In the genomic region with DNA sequence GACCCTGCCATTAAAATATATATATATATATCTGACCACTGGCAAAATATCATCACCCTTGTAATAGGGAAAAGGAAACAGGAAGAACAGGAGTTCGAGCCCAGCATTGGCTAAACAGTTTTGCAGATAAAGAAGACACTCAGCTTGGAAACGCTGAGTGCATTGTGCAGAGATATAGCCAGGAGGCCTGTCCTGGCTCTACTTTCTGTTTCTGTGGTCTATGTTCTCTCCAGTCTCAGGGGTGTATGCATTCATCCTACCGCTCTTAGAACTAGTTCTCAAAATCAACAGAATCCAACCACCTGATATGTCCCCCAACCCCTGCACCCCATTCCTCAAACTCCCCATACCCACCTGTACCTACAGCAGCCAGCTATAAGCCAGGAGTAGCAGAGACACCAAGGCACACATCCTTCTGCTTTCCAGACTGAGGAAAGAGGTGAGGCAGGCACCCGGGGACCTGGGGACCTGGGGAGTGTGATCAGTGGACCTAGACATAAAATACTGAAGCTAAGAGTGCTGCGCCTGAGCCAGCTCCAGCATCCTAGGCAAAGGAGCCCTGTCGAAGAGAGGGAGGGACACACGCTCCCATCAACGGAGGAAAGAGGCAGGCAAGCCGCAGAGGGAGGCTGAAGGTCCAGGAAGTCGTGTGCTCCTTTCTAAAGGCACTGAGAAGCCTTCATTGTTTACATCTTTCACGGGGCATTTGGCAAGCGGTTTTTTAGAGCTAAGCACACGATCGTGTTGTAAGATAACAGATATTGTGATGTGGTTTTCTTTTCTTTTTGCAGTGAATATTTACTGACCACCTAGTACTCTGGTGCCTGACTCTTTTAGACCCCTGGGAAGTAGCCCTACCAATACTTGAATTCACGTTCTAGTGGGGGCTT, we compare ENCODE assay signal across 13 mouse cellular contexts. TPM values are rescaled to one million over a fixed set of nuclear protein-coding genes. Genes with fewer than 3 reads are reported as not detected.
A peak's percentile ranks its signal among the peaks of the same experiment; 100 is the strongest.
DNase-seq lines count a peak whose midpoint lies in the region; ATAC-seq and TF ChIP-seq lines count a peak whose summit lies in the region.
"Had no signal": no experiment of that assay in that cellular context is flagged by ENCODE, and none has a peak within 500 bp of the region (broad histone marks: within the 10 kb centered on the region; RNA-seq: fewer than 3 reads in every experiment).

No protein-coding gene starts in this region.

- H3K9me3 ChIP-seq in heart, embryonic 16.5 days (replicated peaks; ENCODE audit: control insufficient read depth, low read length), result no peaks in the 10 kb centered on the region
- H3K9me3 ChIP-seq in CH12.LX (replicated peaks; ENCODE audit: low read length), result no peaks in the 10 kb centered on the region
- no peaks in the 10 kb centered on the region for H3K9me3 ChIP-seq in liver, embryonic 12.5 days (replicated peaks)
- no peaks in the 10 kb centered on the region for H3K9me3 ChIP-seq in liver, embryonic 11.5 days (ENCODE audit: control insufficient read depth, low read length)
- H3K9me3 ChIP-seq: forebrain, embryonic 12.5 days; hindbrain, embryonic 12.5 days; midbrain, embryonic 10.5 days had no signal

- no peak for TF ChIP-seq EP300 in CH12.LX (IDR thresholded peaks at IDR 0.05; ENCODE audit: low read length)

- dilution Hi-C loops in CH12.LX (cut with MboI; ENCODE audit: extremely low pct_ligation_motif_present, extremely low pct_unique_long_range_greater_than_20kb, low sequenced_read_pairs), result no loop called here

- ATAC-seq in heart, embryonic 16.5 days (replicated peaks; ENCODE audit: extremely low read depth, insufficient read depth, low FRiP score), result no peak
- no peak for ATAC-seq in liver, embryonic 12.5 days
- no peak for ATAC-seq in liver, embryonic 11.5 days (replicated peaks; ENCODE audit: low FRiP score)

- no peak for DNase-seq in heart, postnatal 36 days
- DNase-seq in CH12.LX (ENCODE audit: extremely low read depth), result no peak
- peak; percentile 71 for DNase-seq in naive thymus-derived CD4-positive, alpha-beta T cell, adult 2 months (ENCODE audit: low read depth)
- peak; percentile 65 for DNase-seq in thymus, postnatal 36 days
- no peak for DNase-seq in liver, embryonic 11.5 days (ENCODE audit: low spot score)

- no peaks in the 10 kb centered on the region for H3K36me3 ChIP-seq in heart, embryonic 16.5 days (ENCODE audit: control insufficient read depth, insufficient read depth)
- no peaks in the 10 kb centered on the region for H3K36me3 ChIP-seq in CH12.LX (replicated peaks in 1 of 2; ENCODE audit: control insufficient read depth in 1 of 2, insufficient read depth in 1 of 2, low read length in 1 of 2)
- H3K36me3 ChIP-seq in liver, embryonic 12.5 days, result no peaks in the 10 kb centered on the region
- H3K36me3 ChIP-seq in liver, embryonic 11.5 days (ENCODE audit: control insufficient read depth, insufficient read depth, low read length), result no peaks in the 10 kb centered on the region
- H3K36me3 ChIP-seq: forebrain, embryonic 12.5 days; hindbrain, embryonic 12.5 days; midbrain, embryonic 10.5 days had no signal

- no peaks in the 10 kb centered on the region for H3K79me2 ChIP-seq in CH12.LX (replicated peaks; ENCODE audit: control insufficient read depth, extremely low read depth, insufficient read depth, poor library complexity, severe bottlenecking)

- 51% methylated on average over 15 of the region's 15 CpGs for WGBS in heart, embryonic 16.5 days
- 46% methylated on average over 15 of the region's 15 CpGs for WGBS in liver, embryonic 12.5 days (ENCODE audit: insufficient replicate concordance)
- WGBS in liver, embryonic 11.5 days, result 56% methylated on average over 15 of the region's 15 CpGs

- in situ Hi-C loops in CH12.LX (cut with MboI; ENCODE audit: low pct_ligation_motif_present, low pct_unique_long_range_greater_than_20kb, low sequenced_read_pairs), result no loop called here

- H3K9ac ChIP-seq in heart, embryonic 16.5 days (ENCODE audit: low read length), result no peak overlapping the region
- H3K9ac ChIP-seq in CH12.LX (ENCODE audit: insufficient read depth, low read depth), result no peak overlapping the region
- H3K9ac ChIP-seq in liver, embryonic 12.5 days, result no peak overlapping the region
- H3K9ac ChIP-seq in liver, embryonic 11.5 days (ENCODE audit: low read depth, low read length), result no peak overlapping the region
- H3K9ac ChIP-seq: forebrain, embryonic 12.5 days; hindbrain, embryonic 12.5 days had no signal

- peak overlapping the region; percentile 1; the same call in 1 of the 2 replicates for H3K27ac ChIP-seq in heart, embryonic 16.5 days (ENCODE audit: low read length)
- H3K27ac ChIP-seq in CH12.LX (ENCODE audit: insufficient read depth, low read depth), result no peak overlapping the region
- H3K27ac ChIP-seq in liver, embryonic 12.5 days, result no peak overlapping the region
- H3K27ac ChIP-seq in liver, embryonic 11.5 days (ENCODE audit: low read depth, low read length), result no peak overlapping the region
- H3K27ac ChIP-seq: forebrain, embryonic 12.5 days; hindbrain, embryonic 12.5 days; left cerebral cortex, adult 2 months; midbrain, embryonic 10.5 days had no signal

- no peaks in the 10 kb centered on the region for H3K27me3 ChIP-seq in heart, embryonic 16.5 days (ENCODE audit: control insufficient read depth, insufficient read depth, low read length)
- no peaks in the 10 kb centered on the region for H3K27me3 ChIP-seq in CH12.LX (replicated peaks)
- H3K27me3 ChIP-seq in liver, embryonic 12.5 days (replicated peaks), result peaks cover 13% of the 10 kb centered on the region; the same call in 1 of the 2 replicates
- H3K27me3 ChIP-seq in liver, embryonic 11.5 days (replicated peaks; ENCODE audit: control insufficient read depth, insufficient read depth, low read length), result no peaks in the 10 kb centered on the region

- no peak for TF ChIP-seq CTCF in CH12.LX (conservative IDR thresholded peaks at IDR 0.05 in 1 of 2, IDR thresholded peaks at IDR 0.05 in 1 of 2; ENCODE audit: low read depth in 2 of 2, low read length in 2 of 2)

- H3K4me1 ChIP-seq in heart, embryonic 16.5 days (ENCODE audit: control insufficient read depth, insufficient read depth, low read length), result peaks cover 13% of the 10 kb centered on the region
- peaks cover 11 to 71% of the 10 kb centered on the region in 2 experiments for H3K4me1 ChIP-seq in CH12.LX (ENCODE audit: control insufficient read depth in 1 of 2, insufficient read depth in 2 of 2)
- peaks cover 21% of the 10 kb centered on the region for H3K4me1 ChIP-seq in liver, embryonic 12.5 days
- peaks cover 13% of the 10 kb centered on the region for H3K4me1 ChIP-seq in liver, embryonic 11.5 days (replicated peaks; ENCODE audit: control insufficient read depth, insufficient read depth, low read length)

- no peak overlapping the region for H3K4me3 ChIP-seq in heart, embryonic 16.5 days (ENCODE audit: low read length)
- H3K4me3 ChIP-seq in CH12.LX (replicated peaks in 1 of 3; ENCODE audit: low read depth in 2 of 3, low read length in 2 of 3, poor library complexity in 1 of 3), result no peak overlapping the region
- H3K4me3 ChIP-seq in liver, embryonic 12.5 days, result no peak overlapping the region
- no peak overlapping the region for H3K4me3 ChIP-seq in liver, embryonic 11.5 days (ENCODE audit: low read depth, low read length)
- H3K4me3 ChIP-seq: forebrain, embryonic 12.5 days; hindbrain, embryonic 12.5 days; left cerebral cortex, adult 2 months; midbrain, embryonic 10.5 days had no signal

- intact Hi-C loops in heart, postnatal 36 days (cut with DNase I), result loop anchor here (1.0 to 10.0 kb wide), 4 partner anchors 133 to 521 kb away; no protein-coding TSS in a partner anchor

- no peak for TF ChIP-seq RAD21 in CH12.LX (IDR thresholded peaks at IDR 0.05; ENCODE audit: low read depth, low read length)

- no peak for TF ChIP-seq POLR2A in CH12.LX (IDR thresholded peaks at IDR 0.05; ENCODE audit: low read depth, low read length)

- H3K4me2 ChIP-seq in heart, embryonic 16.5 days (ENCODE audit: low read depth, low read length), result no peak overlapping the region
- peak overlapping the region; percentile 32; the same call in 1 of the 2 replicates for H3K4me2 ChIP-seq in CH12.LX (ENCODE audit: insufficient read depth, low read depth, poor library complexity, severe bottlenecking)
- no peak overlapping the region for H3K4me2 ChIP-seq in liver, embryonic 12.5 days
- no peak overlapping the region for H3K4me2 ChIP-seq in liver, embryonic 11.5 days
- H3K4me2 ChIP-seq: forebrain, embryonic 12.5 days; hindbrain, embryonic 12.5 days had no signal

TF ChIP-seq in CH12.LX, 34 proteins besides CTCF, POLR2A, EP300 and RAD21:
- 0 out of 2 replicates have a peak, but pooled peaks have one; percentile 1 for TF ChIP-seq ETS1 (conservative IDR thresholded peaks at IDR 0.05; ENCODE audit: low read depth, low read length)
- no peak for TF ChIP-seq NELFE (IDR thresholded peaks at IDR 0.05; ENCODE audit: low read depth, low read length)
- TF ChIP-seq JUND (conservative IDR thresholded peaks at IDR 0.05; ENCODE audit: low read depth, low read length), result no peak

RNA-seq across cellular contexts. Expression of gene Cd2, which starts 8.4 kb away (rescaled TPM):
- 2.0 and 7.8 TPM in 2 replicates for polyA plus RNA-seq in heart, embryonic 16.5 days (2015; fragmentation: Nextera tagmentation; extraction: Ambion mirVana)
- total RNA-seq in heart, postnatal 36 days (2021), result under 1 TPM; 0.43 to 0.44 TPM
- 18.0 TPM in 2 replicates for total RNA-seq in CH12.LX (2012; rRNA removed)
- total RNA-seq in CH12.LX (2014; rRNA removed), result 9.5 and 12.6 TPM in 2 replicates
- polyA plus RNA-seq in CH12.LX (2012; ENCODE audit: insufficient read length, low read depth), result 33.1 and 35.0 TPM in 2 replicates
- polyA plus RNA-seq in liver, embryonic 12.5 days (2016; fragmentation: Nextera tagmentation; extraction: Ambion mirVana), result not detected in 2 replicates
- polyA plus RNA-seq in liver, embryonic 11.5 days (2014; fragmentation: Nextera tagmentation; extraction: Ambion mirVana), result not detected in 2 replicates
- total RNA-seq: left cerebral cortex, adult 2 months had no signal
- polyA plus RNA-seq: brain, embryonic 14.5 days; embryonic facial prominence, embryonic 11.5 days; forebrain, embryonic 12.5 days; hindbrain, embryonic 12.5 days had no signal

Comparison
In these comparisons a context has a peak if more than half of its experiments do, and no peak if none do; other contexts are left out.
1. DNase-seq: peak in naive thymus-derived CD4-positive, alpha-beta T cell, adult 2 months (single experiment) and thymus, postnatal 36 days (2 of 2); none in heart, postnatal 36 days (0 of 2), CH12.LX (single experiment) and liver, embryonic 11.5 days (single experiment).